Mouse (Mus musculus): ENCODE data around the gene Kit. TPM values are rescaled to one million over a fixed set of nuclear protein-coding genes. Genes with fewer than 3 reads are reported as not detected.

Gene Kit
- polyA plus RNA-seq, 1 experiment from 2014 or later = 25.8 TPM

DNA sequence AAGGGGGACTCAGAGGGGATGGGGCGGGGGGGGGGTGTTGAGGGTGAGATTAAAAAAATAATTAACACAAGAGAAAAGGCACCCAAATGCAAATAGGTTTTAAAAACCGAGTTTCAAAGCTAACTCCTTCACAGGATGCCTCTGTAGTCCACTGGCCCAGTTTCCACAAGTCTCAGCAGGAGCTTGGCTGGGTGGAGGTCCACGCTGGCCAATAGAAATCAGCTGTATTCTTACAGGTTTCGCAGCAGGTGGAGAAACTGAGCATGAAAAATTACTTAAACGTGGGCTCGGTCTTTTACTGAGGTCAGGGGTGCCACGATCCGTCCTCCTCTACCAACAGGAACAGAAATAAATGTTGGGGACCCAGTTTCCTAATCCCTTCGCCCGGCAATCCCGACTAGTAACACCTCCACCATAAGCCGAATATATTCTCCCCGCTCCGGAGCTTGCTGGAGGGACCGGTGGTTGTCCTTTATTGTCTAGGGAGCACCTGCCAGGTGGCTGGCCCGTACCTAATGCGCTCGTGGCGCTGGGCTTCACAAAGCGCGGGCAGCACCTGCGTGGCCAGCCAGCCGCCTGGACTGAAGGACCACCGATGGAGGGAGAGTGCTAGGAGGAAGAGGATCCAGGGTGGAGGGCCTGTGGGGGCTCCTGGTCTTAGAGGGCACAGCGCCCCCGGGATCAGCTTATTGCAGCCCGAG is 415 bp upstream of the Kit start:
- no peaks in the 10 kb centered on the region for H3K36me3 ChIP-seq
- 6% methylated on average over 27 of the region's 27 CpGs for WGBS (ENCODE audit: insufficient replicate concordance)
- no peak overlapping the region for H3K27ac ChIP-seq
- H3K9me3 ChIP-seq (replicated peaks) = no peaks in the 10 kb centered on the region
- ATAC-seq = peak; percentile 33
- peak overlapping the region; percentile 70 for H3K9ac ChIP-seq
- H3K4me1 ChIP-seq = peaks cover 53% of the 10 kb centered on the region
- H3K4me3 ChIP-seq = peak overlapping the region; percentile 71
- H3K4me2 ChIP-seq = peak overlapping the region; percentile 98
- H3K27me3 ChIP-seq (replicated peaks) = peaks cover 28% of the 10 kb centered on the region

- H3K4me3 ChIP-seq = peak overlapping the region; percentile 71
- H3K27ac ChIP-seq = peak overlapping the region; percentile 53; the same call in 1 of the 2 replicates
- H3K9me3 ChIP-seq (replicated peaks) = no peaks in the 10 kb centered on the region
- under 1% methylated on average over 53 of the region's 53 CpGs for WGBS (ENCODE audit: insufficient replicate concordance)
- H3K27me3 ChIP-seq (replicated peaks) = peaks cover 28% of the 10 kb centered on the region
- H3K4me2 ChIP-seq = peak overlapping the region; percentile 98
- ATAC-seq = peak; percentile 53
- no peaks in the 10 kb centered on the region for H3K36me3 ChIP-seq
- H3K9ac ChIP-seq = peak overlapping the region; percentile 70
- peaks cover 68% of the 10 kb centered on the region for H3K4me1 ChIP-seq
Measured at GRCm38 (mm10) chr5:75575567-75576515, 1.1 kb downstream of the Kit start.

- H3K9ac ChIP-seq = peak overlapping the region; percentile 70
- peak overlapping the region; percentile 71 for H3K4me3 ChIP-seq
- no peak overlapping the region; the same call in 1 of the 2 replicates for H3K27ac ChIP-seq
- peaks cover 77% of the 10 kb centered on the region for H3K4me1 ChIP-seq
- H3K4me2 ChIP-seq = peak overlapping the region; percentile 98
- peaks cover 28% of the 10 kb centered on the region for H3K27me3 ChIP-seq (replicated peaks)
- 11% methylated on average over 6 of the region's 6 CpGs for WGBS (ENCODE audit: insufficient replicate concordance)
- ATAC-seq = no peak
- no peaks in the 10 kb centered on the region for H3K36me3 ChIP-seq
- no peaks in the 10 kb centered on the region for H3K9me3 ChIP-seq (replicated peaks)
Measured at GRCm38 (mm10) chr5:75576741-75577140, 2.0 kb downstream of the Kit start.

GRCm38 (mm10) chr5:75578141-75578540 is 3.4 kb downstream of the Kit start:
- Histone ChIP-seq H3K27ac (peak overlapping the region; percentile 0; the same call in 1 of the 2 replicates), H3K9me3 (replicated peaks) (no peaks in the 10 kb centered on the region), H3K4me2 (peak overlapping the region; percentile 98), H3K4me3 (peak overlapping the region; percentile 71), H3K9ac (no peak overlapping the region), H3K27me3 (replicated peaks) (peaks cover 28% of the 10 kb centered on the region), H3K4me1 (peaks cover 88% of the 10 kb centered on the region), H3K36me3 (no peaks in the 10 kb centered on the region)
- WGBS (ENCODE audit: insufficient replicate concordance) = 23% methylated on average over 7 of the region's 7 CpGs
- ATAC-seq = no peak

GRCm38 (mm10) chr5:75579244-75579643 is 4.5 kb downstream of the Kit start:
- peaks cover 85% of the 10 kb centered on the region for H3K4me1 ChIP-seq
- peak overlapping the region; percentile 98 for H3K4me2 ChIP-seq
- H3K9me3 ChIP-seq (replicated peaks) = no peaks in the 10 kb centered on the region
- peak overlapping the region; percentile 71; the same call in 1 of the 2 replicates for H3K4me3 ChIP-seq
- peak overlapping the region; percentile 68 for H3K27ac ChIP-seq
- no peak for ATAC-seq
- no peak overlapping the region for H3K9ac ChIP-seq
- H3K36me3 ChIP-seq = no peaks in the 10 kb centered on the region
- WGBS (ENCODE audit: insufficient replicate concordance) = 24% methylated on average over 5 of the region's 5 CpGs
- H3K27me3 ChIP-seq (replicated peaks) = peaks cover 21% of the 10 kb centered on the region

GRCm38 (mm10) chr5:75579646-75580268 is 5.0 kb downstream of the Kit start:
- H3K4me2 ChIP-seq = peak overlapping the region; percentile 98
- H3K27ac ChIP-seq = peak overlapping the region; percentile 68
- H3K27me3 ChIP-seq (replicated peaks) = peaks cover 16% of the 10 kb centered on the region
- H3K36me3 ChIP-seq = no peaks in the 10 kb centered on the region
- H3K9ac ChIP-seq = no peak overlapping the region
- H3K4me1 ChIP-seq = peaks cover 80% of the 10 kb centered on the region
- peak overlapping the region; percentile 71; the same call in 1 of the 2 replicates for H3K4me3 ChIP-seq
- WGBS (ENCODE audit: insufficient replicate concordance) = 14% methylated on average over 11 of the region's 11 CpGs
- no peaks in the 10 kb centered on the region for H3K9me3 ChIP-seq (replicated peaks)
- peak; percentile 56 for ATAC-seq

DNA sequence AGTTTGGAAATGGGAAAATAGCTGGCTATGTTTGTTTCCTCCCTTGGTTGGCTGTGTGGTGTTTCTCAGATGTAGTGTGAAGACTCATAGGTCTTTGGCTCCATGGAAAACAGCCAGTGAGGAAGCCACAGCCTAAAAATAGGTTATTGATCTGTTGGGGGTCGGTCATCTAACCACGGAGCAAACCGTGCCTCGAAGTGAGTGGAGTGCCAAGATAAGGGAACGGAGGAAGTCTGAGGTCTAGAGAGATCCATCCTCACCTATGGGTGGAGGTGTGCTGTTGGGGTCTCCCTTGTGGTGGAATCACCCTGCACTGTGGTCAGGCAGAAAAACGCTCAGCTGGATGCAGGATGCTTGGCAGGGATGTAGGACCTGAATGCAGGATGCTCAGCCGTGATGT is 7.2 kb downstream of the Kit start:
- H3K4me3 ChIP-seq = no peak overlapping the region
- peaks cover 66% of the 10 kb centered on the region for H3K4me1 ChIP-seq
- H3K36me3 ChIP-seq = peaks cover 6% of the 10 kb centered on the region; the same call in 1 of the 2 replicates
- no peak overlapping the region for H3K4me2 ChIP-seq
- no peaks in the 10 kb centered on the region for H3K9me3 ChIP-seq (replicated peaks)
- WGBS (ENCODE audit: insufficient replicate concordance) = 16% methylated on average over 7 of the region's 7 CpGs
- ATAC-seq = no peak
- peaks cover 6% of the 10 kb centered on the region; the same call in 1 of the 2 replicates for H3K27me3 ChIP-seq (replicated peaks)
- no peak overlapping the region for H3K9ac ChIP-seq
- no peak overlapping the region for H3K27ac ChIP-seq

GRCm38 (mm10) chr5:75587781-75588180 is 13.1 kb downstream of the Kit start:
- Histone ChIP-seq H3K36me3 (peaks cover 6% of the 10 kb centered on the region; the same call in 1 of the 2 replicates), H3K4me1 (peaks cover 45% of the 10 kb centered on the region), H3K9ac (no peak overlapping the region), H3K9me3 (replicated peaks) (no peaks in the 10 kb centered on the region), H3K27me3 (replicated peaks) (no peaks in the 10 kb centered on the region), H3K4me3 (no peak overlapping the region), H3K27ac (no peak overlapping the region), H3K4me2 (no peak overlapping the region)
- no peak for ATAC-seq
- WGBS (ENCODE audit: insufficient replicate concordance) = 74% methylated on average over 4 of the region's 4 CpGs

- Histone ChIP-seq H3K9me3 (replicated peaks) (no peaks in the 10 kb centered on the region), H3K27ac (no peak overlapping the region), H3K27me3 (replicated peaks) (no peaks in the 10 kb centered on the region), H3K4me2 (no peak overlapping the region), H3K4me3 (no peak overlapping the region), H3K4me1 (peaks cover 44% of the 10 kb centered on the region), H3K9ac (no peak overlapping the region), H3K36me3 (peaks cover 6% of the 10 kb centered on the region; the same call in 1 of the 2 replicates)
- 66% methylated on average over 15 of the region's 15 CpGs for WGBS (ENCODE audit: insufficient replicate concordance)
- ATAC-seq = no peak
Measured at GRCm38 (mm10) chr5:75589552-75590346, 15.0 kb downstream of the Kit start.

DNA sequence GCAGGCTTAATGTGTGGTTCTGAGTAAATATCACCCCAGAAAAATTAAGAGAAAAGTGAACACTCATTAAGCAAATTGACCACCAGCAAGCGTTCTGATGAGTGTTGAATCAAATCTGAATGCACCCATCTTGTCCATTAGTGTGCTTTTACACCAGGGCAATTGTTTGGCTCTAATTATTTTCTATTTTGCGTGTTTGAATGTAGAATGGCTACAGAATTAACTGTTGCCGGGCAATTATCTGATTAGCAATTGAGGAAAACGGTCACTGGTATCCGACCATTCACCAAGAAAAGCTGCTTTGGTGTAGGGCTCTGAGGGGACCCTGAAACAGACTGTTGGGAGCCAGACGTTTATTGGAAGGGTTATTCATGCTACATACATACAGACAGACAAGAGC is 16.2 kb downstream of the Kit start:
- no peaks in the 10 kb centered on the region for H3K9me3 ChIP-seq (replicated peaks)
- peaks cover 6% of the 10 kb centered on the region; the same call in 1 of the 2 replicates for H3K36me3 ChIP-seq
- no peak overlapping the region for H3K4me3 ChIP-seq
- no peak overlapping the region for H3K27ac ChIP-seq
- no peak overlapping the region for H3K4me2 ChIP-seq
- no peak overlapping the region for H3K9ac ChIP-seq
- H3K4me1 ChIP-seq = peaks cover 50% of the 10 kb centered on the region
- no peaks in the 10 kb centered on the region for H3K27me3 ChIP-seq (replicated peaks)
- ATAC-seq = no peak
- WGBS (ENCODE audit: insufficient replicate concordance) = 61% methylated on average over 6 of the region's 6 CpGs

- Histone ChIP-seq H3K36me3 (peaks cover 2% of the 10 kb centered on the region; the same call in 1 of the 2 replicates), H3K4me1 (peaks cover 51% of the 10 kb centered on the region), H3K9me3 (replicated peaks) (no peaks in the 10 kb centered on the region), H3K9ac (no peak overlapping the region), H3K4me2 (no peak overlapping the region), H3K27me3 (replicated peaks) (no peaks in the 10 kb centered on the region), H3K4me3 (no peak overlapping the region), H3K27ac (no peak overlapping the region)
- ATAC-seq = no peak
- WGBS (ENCODE audit: insufficient replicate concordance) = 84% methylated on average over 11 of the region's 11 CpGs
Measured at GRCm38 (mm10) chr5:75591567-75591966, 16.9 kb downstream of the Kit start.

Data from liver, embryonic 12.5 days (tissue).